Comparison of ENCODE assay signal across 12 mouse cellular contexts in the genomic region with DNA sequence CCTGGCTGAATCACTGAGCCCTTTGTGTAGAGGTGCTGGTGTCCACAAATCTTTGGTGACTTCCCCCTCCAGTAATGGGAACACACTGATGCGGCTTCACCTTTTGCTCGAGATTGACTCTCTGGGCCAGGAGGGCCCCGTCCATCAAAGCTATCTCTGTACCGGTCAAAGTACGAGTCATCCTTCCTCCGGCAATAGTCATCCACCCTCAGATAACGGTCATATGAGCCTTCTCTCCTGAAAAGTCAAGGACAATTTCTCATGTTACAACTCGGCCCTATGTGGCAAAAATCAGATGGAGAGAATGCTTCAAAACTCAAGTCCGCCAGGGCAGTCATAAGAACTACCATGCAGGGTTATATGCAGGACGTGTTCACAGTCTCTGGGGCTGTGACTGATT. TPM values are rescaled to one million over a fixed set of nuclear protein-coding genes. Genes with fewer than 3 reads are reported as not detected.
"Had no signal": no experiment of that assay in that cellular context is flagged by ENCODE, and none has a peak within 500 bp of the region (broad histone marks: within the 10 kb centered on the region; RNA-seq: fewer than 3 reads in every experiment).

No protein-coding gene starts in this region.

- H3K27me3 ChIP-seq: limb, embryonic 15.5 days; midbrain, embryonic 12.5 days; neural tube, embryonic 13.5 days; stomach, embryonic 15.5 days had no signal

- H3K27ac ChIP-seq: limb, embryonic 15.5 days; liver, embryonic 14.5 days; midbrain, embryonic 12.5 days; neural tube, embryonic 13.5 days; stomach, embryonic 15.5 days had no signal

- H3K9ac ChIP-seq: limb, embryonic 15.5 days; liver, embryonic 14.5 days; midbrain, embryonic 12.5 days; neural tube, embryonic 13.5 days; stomach, embryonic 15.5 days had no signal

- DNase-seq: lung, adult 18-20 months; retina, postnatal 1 day; right cerebral cortex, postnatal 14 days; thymus, adult 2 months; thymus, postnatal 25 days had no signal

- ATAC-seq: midbrain, embryonic 16.5 days had no signal

- H3K4me2 ChIP-seq: limb, embryonic 15.5 days; midbrain, embryonic 12.5 days; neural tube, embryonic 13.5 days; stomach, embryonic 15.5 days had no signal

- H3K4me3 ChIP-seq: limb, embryonic 15.5 days; midbrain, embryonic 12.5 days; neural tube, embryonic 13.5 days; stomach, embryonic 15.5 days had no signal

- H3K9me3 ChIP-seq: limb, embryonic 15.5 days; midbrain, embryonic 12.5 days; neural tube, embryonic 13.5 days; stomach, embryonic 15.5 days had no signal

- H3K4me1 ChIP-seq: limb, embryonic 15.5 days; midbrain, embryonic 12.5 days; neural tube, embryonic 13.5 days; stomach, embryonic 15.5 days had no signal

RNA-seq across cellular contexts. Expression of gene Cd40, which starts 45.1 kb away (rescaled TPM):
- total RNA-seq: megakaryocyte-erythroid progenitor cell, adult 5-6 weeks had no signal
